Mouse (Mus musculus): ENCODE data around the gene Shisal1. TPM values are rescaled to one million over a fixed set of nuclear protein-coding genes. Genes with fewer than 3 reads are reported as not detected.

The Shisal1 gene
- polyA plus RNA-seq, 1 experiment from 2014 or later, result 1.1 TPM

DNA sequence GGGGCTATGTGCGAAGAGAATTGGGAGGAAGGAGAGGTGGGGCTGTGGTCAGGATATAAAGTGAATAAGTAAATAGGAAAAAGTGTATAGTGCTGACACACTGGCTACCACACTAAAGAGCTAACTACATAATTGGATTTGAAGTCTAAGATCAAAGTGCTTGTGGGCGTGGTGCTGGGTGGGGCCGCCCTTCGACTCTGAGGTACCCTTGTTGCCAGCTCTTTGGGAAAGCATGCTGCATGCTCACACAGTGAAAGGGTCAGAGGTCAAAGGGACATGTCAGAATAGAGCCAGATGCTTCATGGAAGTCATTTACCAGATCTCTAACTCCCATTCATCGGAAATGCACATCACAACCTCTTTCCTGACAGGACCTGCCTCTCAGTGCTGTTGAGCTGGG is 74.1 kb downstream of the Shisal1 start:
- H3K9ac ChIP-seq (ENCODE audit: low read length), result no peak overlapping the region
- no peak for ATAC-seq (replicated peaks; ENCODE audit: extremely low read depth, insufficient read depth, low FRiP score)
- no peak overlapping the region for H3K27ac ChIP-seq (ENCODE audit: low read length)

GRCm38 (mm10) chr15:84367402-84367801 is 79.5 kb downstream of the Shisal1 start:
- H3K27ac ChIP-seq (ENCODE audit: low read length), result no peak overlapping the region
- no peak overlapping the region for H3K4me2 ChIP-seq (ENCODE audit: low read depth, low read length)
- no peak overlapping the region for H3K9ac ChIP-seq (ENCODE audit: low read length)
- WGBS, result 66% methylated on average over 8 of the region's 8 CpGs
- H3K27me3 ChIP-seq (ENCODE audit: control insufficient read depth, insufficient read depth, low read length), result no peaks in the 10 kb centered on the region
- ATAC-seq (replicated peaks; ENCODE audit: extremely low read depth, insufficient read depth, low FRiP score), result no peak
- H3K4me1 ChIP-seq (ENCODE audit: control insufficient read depth, insufficient read depth, low read length), result no peaks in the 10 kb centered on the region; the same call in 1 of the 2 replicates
- no peaks in the 10 kb centered on the region for H3K36me3 ChIP-seq (ENCODE audit: control insufficient read depth, insufficient read depth)
- H3K9me3 ChIP-seq (replicated peaks; ENCODE audit: control insufficient read depth, low read length), result no peaks in the 10 kb centered on the region
- no peak overlapping the region for H3K4me3 ChIP-seq (ENCODE audit: low read length)

More for the DNA sequence above, 74.1 kb downstream of the Shisal1 start:
- no peaks in the 10 kb centered on the region for H3K4me1 ChIP-seq (ENCODE audit: control insufficient read depth, insufficient read depth, low read length)
- H3K4me3 ChIP-seq (ENCODE audit: low read length), result no peak overlapping the region
- H3K36me3 ChIP-seq (ENCODE audit: control insufficient read depth, insufficient read depth), result 0 out of 2 replicates have a peak, but pooled peaks cover 2% of the 10 kb centered on the region
- H3K27me3 ChIP-seq (ENCODE audit: control insufficient read depth, insufficient read depth, low read length), result no peaks in the 10 kb centered on the region
- 77% methylated on average over 5 of the region's 5 CpGs for WGBS
- peaks cover 14% of the 10 kb centered on the region for H3K9me3 ChIP-seq (replicated peaks; ENCODE audit: control insufficient read depth, low read length)
- H3K4me2 ChIP-seq (ENCODE audit: low read depth, low read length), result no peak overlapping the region

DNA sequence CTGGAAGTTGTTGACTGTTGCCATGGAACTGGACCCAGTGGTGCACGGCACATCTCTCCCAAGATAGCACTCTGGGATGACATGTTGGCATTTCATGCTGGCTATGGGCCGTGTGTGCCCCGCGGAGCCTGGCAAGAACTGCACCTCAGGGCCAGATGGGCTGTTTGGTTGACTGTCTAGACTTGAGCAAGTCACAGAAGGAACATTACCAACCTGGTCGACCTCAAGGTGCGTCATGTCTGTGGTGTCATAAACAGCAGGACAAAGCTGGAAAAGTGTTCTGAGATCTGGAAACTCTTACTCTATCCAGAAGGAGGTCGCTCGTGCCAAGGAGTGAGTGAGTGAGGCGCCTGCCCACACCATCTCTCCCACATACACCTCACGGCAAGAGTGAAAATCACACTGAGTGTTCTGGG is 80.3 kb downstream of the Shisal1 start:
- no peak overlapping the region for H3K4me2 ChIP-seq (ENCODE audit: low read depth, low read length)
- WGBS, result 75% methylated on average over 10 of the region's 10 CpGs
- peaks cover 5% of the 10 kb centered on the region for H3K9me3 ChIP-seq (replicated peaks; ENCODE audit: control insufficient read depth, low read length)
- no peak overlapping the region for H3K27ac ChIP-seq (ENCODE audit: low read length)
- no peaks in the 10 kb centered on the region for H3K36me3 ChIP-seq (ENCODE audit: control insufficient read depth, insufficient read depth)
- H3K27me3 ChIP-seq (ENCODE audit: control insufficient read depth, insufficient read depth, low read length), result no peaks in the 10 kb centered on the region
- no peak overlapping the region for H3K9ac ChIP-seq (ENCODE audit: low read length)
- H3K4me3 ChIP-seq (ENCODE audit: low read length), result no peak overlapping the region
- no peaks in the 10 kb centered on the region; the same call in 1 of the 2 replicates for H3K4me1 ChIP-seq (ENCODE audit: control insufficient read depth, insufficient read depth, low read length)
- no peak for ATAC-seq (replicated peaks; ENCODE audit: extremely low read depth, insufficient read depth, low FRiP score)

DNA sequence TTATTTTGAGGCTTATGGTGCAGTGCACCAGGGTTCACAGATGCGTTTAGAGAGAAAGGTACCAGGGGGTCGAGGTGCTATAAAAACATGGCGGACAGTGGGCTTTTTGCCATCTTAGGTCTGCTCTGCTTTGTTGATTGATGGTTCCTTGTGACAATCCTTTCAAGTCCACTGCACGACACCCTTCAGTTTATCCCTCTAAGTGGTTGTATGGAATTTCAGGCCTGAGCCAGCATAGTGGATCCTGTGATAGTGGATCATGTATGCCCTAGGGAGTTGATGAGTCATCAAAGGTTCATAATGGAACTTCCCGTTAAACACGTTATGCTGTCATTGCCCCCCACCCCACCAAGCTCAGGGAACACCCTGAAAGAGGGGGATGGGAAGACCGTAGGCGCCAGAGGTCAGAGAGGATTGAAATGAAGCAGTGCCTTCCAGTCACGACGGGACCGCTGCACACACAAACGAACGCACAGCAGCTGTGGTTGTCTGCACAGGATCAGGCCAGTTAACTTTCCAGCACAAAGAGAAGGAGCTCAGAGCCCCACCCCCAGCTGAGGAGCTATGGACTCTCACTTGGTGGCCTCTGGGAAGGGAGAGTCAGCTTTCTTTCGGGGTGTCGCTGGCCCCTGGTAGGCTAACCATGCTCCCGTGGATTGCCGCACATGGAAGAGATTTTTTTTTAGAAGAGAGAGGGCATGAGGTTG is 81.1 kb downstream of the Shisal1 start:
- Histone ChIP-seq H3K4me3 (ENCODE audit: low read length) (no peak overlapping the region), H3K27ac (ENCODE audit: low read length) (no peak overlapping the region), H3K4me2 (ENCODE audit: low read depth, low read length) (no peak overlapping the region), H3K27me3 (ENCODE audit: control insufficient read depth, insufficient read depth, low read length) (no peaks in the 10 kb centered on the region), H3K4me1 (ENCODE audit: control insufficient read depth, insufficient read depth, low read length) (peaks cover 1% of the 10 kb centered on the region; the same call in 1 of the 2 replicates), H3K9ac (ENCODE audit: low read length) (no peak overlapping the region), H3K9me3 (replicated peaks; ENCODE audit: control insufficient read depth, low read length) (peaks cover 5% of the 10 kb centered on the region), H3K36me3 (ENCODE audit: control insufficient read depth, insufficient read depth) (no peaks in the 10 kb centered on the region)
- ATAC-seq (replicated peaks; ENCODE audit: extremely low read depth, insufficient read depth, low FRiP score), result no peak; the same call in 1 of the 2 replicates
- 65% methylated on average over 17 of the region's 17 CpGs for WGBS

- no peak for ATAC-seq (replicated peaks; ENCODE audit: extremely low read depth, insufficient read depth, low FRiP score)
- Histone ChIP-seq H3K4me3 (ENCODE audit: low read length) (no peak overlapping the region), H3K9ac (ENCODE audit: low read length) (no peak overlapping the region), H3K27ac (ENCODE audit: low read length) (no peak overlapping the region), H3K36me3 (ENCODE audit: control insufficient read depth, insufficient read depth) (no peaks in the 10 kb centered on the region), H3K9me3 (replicated peaks; ENCODE audit: control insufficient read depth, low read length) (peaks cover 5% of the 10 kb centered on the region), H3K27me3 (ENCODE audit: control insufficient read depth, insufficient read depth, low read length) (no peaks in the 10 kb centered on the region), H3K4me1 (ENCODE audit: control insufficient read depth, insufficient read depth, low read length) (peaks cover 11% of the 10 kb centered on the region), H3K4me2 (ENCODE audit: low read depth, low read length) (no peak overlapping the region)
- WGBS, result 78% methylated on average over 3 of the region's 3 CpGs
Measured at GRCm38 (mm10) chr15:84364746-84365145, 82.2 kb downstream of the Shisal1 start.

- no peak for ATAC-seq (replicated peaks; ENCODE audit: extremely low read depth, insufficient read depth, low FRiP score)
- H3K4me2 ChIP-seq (ENCODE audit: low read depth, low read length), result no peak overlapping the region
- no peaks in the 10 kb centered on the region for H3K36me3 ChIP-seq (ENCODE audit: control insufficient read depth, insufficient read depth)
- no peaks in the 10 kb centered on the region for H3K27me3 ChIP-seq (ENCODE audit: control insufficient read depth, insufficient read depth, low read length)
- peaks cover 3% of the 10 kb centered on the region for H3K4me1 ChIP-seq (ENCODE audit: control insufficient read depth, insufficient read depth, low read length)
- no peak overlapping the region for H3K9ac ChIP-seq (ENCODE audit: low read length)
- 63% methylated on average over 5 of the region's 5 CpGs for WGBS
- H3K27ac ChIP-seq (ENCODE audit: low read length), result no peak overlapping the region
- peaks cover 8% of the 10 kb centered on the region; the same call in 1 of the 2 replicates for H3K9me3 ChIP-seq (replicated peaks; ENCODE audit: control insufficient read depth, low read length)
- H3K4me3 ChIP-seq (ENCODE audit: low read length), result no peak overlapping the region
Measured at GRCm38 (mm10) chr15:84355081-84355480, 91.8 kb downstream of the Shisal1 start.

- Histone ChIP-seq H3K4me3 (ENCODE audit: low read length) (no peak overlapping the region), H3K27ac (ENCODE audit: low read length) (no peak overlapping the region), H3K36me3 (ENCODE audit: control insufficient read depth, insufficient read depth) (no peaks in the 10 kb centered on the region), H3K9me3 (replicated peaks; ENCODE audit: control insufficient read depth, low read length) (peaks cover 15% of the 10 kb centered on the region), H3K4me1 (ENCODE audit: control insufficient read depth, insufficient read depth, low read length) (no peaks in the 10 kb centered on the region), H3K9ac (ENCODE audit: low read length) (no peak overlapping the region), H3K27me3 (ENCODE audit: control insufficient read depth, insufficient read depth, low read length) (no peaks in the 10 kb centered on the region), H3K4me2 (ENCODE audit: low read depth, low read length) (no peak overlapping the region)
- 47% methylated on average over 21 of the region's 21 CpGs for WGBS
- ATAC-seq (replicated peaks; ENCODE audit: extremely low read depth, insufficient read depth, low FRiP score), result no peak
Measured at GRCm38 (mm10) chr15:84351915-84352844, 94.7 kb downstream of the Shisal1 start.

DNA sequence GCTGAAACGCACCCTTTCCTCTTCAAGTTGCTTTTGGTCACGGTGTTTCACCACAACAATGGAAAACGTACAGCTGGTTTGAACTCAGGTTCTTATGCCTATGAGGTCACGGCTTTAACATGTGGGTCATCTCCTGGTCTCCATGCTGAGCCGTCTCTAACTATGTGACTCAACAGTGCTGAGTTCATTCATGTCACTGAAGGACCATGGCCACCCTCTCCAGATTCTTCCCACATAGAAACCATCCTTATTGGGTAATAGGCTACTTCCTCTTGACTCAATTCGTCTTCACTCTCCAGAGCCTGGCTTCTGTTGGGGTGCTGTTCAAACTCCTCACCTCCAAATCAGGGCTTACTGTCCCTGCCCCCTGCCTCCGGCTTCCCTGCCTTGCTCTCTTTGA is 95.6 kb downstream of the Shisal1 start:
- Histone ChIP-seq H3K9me3 (replicated peaks; ENCODE audit: control insufficient read depth, low read length) (peaks cover 15% of the 10 kb centered on the region), H3K27ac (ENCODE audit: low read length) (no peak overlapping the region), H3K4me1 (ENCODE audit: control insufficient read depth, insufficient read depth, low read length) (no peaks in the 10 kb centered on the region), H3K4me2 (ENCODE audit: low read depth, low read length) (no peak overlapping the region), H3K27me3 (ENCODE audit: control insufficient read depth, insufficient read depth, low read length) (no peaks in the 10 kb centered on the region), H3K4me3 (ENCODE audit: low read length) (no peak overlapping the region), H3K9ac (ENCODE audit: low read length) (no peak overlapping the region), H3K36me3 (ENCODE audit: control insufficient read depth, insufficient read depth) (no peaks in the 10 kb centered on the region)
- WGBS, result 81% methylated on average over 7 of the region's 7 CpGs
- ATAC-seq (replicated peaks; ENCODE audit: extremely low read depth, insufficient read depth, low FRiP score), result no peak

Measured in heart, embryonic 16.5 days (tissue).